Mouse (Mus musculus): ENCODE results near the gene Tomm6. TPM values are rescaled to one million over a fixed set of nuclear protein-coding genes. Genes with fewer than 3 reads are reported as not detected.
"Not testable (repeated sequence)": the region's sequence is repeated elsewhere in the genome, so short reads cannot be mapped to it uniquely, and the experiment has no call there.

Tomm6 gene
- total RNA-seq, 2 experiments from 2014 or later: 121 to 123 TPM

DNA sequence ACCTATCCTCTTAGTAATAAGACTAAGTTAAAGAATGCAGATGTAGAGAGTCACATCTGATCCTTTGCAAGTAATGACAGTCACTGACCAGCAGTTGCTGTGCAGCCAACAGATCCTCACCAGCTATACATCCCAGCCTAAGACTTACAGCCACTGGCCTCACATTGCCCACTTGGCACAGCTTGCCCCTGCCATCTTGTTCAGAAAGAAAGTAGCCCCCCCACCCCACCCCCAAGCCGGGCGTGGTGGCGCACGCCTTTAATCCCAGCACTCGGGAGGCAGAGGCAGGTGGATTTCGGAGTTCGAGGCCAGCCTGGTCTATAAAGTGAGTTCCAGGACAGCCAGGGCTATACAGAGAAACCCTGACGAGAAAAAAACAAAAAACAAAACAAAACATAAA, 33.8 kb downstream of the Tomm6 start:
- DNase-seq (ENCODE audit: low spot score): not testable (repeated sequence)

DNA sequence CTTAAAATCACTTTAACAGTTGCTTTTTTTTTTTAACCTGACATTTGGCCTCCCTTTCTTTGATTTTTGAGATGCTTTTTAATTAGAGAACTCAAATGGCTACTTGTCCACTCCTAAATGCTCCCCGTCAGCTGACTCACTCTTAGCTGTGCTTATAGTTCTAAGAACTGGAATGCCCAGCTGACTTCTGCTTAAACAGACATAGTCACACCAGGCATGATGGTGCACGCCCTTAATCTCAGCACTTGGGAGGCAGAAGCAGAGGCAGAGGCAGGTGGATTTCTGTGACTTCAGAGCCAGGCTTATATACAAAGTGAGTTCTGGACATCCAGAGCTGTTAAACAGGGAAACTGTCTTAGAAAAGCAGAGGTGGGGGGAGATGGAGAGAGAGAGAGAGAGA, 36.2 kb downstream of the Tomm6 start:
- DNase-seq (ENCODE audit: low spot score): no peak

DNA sequence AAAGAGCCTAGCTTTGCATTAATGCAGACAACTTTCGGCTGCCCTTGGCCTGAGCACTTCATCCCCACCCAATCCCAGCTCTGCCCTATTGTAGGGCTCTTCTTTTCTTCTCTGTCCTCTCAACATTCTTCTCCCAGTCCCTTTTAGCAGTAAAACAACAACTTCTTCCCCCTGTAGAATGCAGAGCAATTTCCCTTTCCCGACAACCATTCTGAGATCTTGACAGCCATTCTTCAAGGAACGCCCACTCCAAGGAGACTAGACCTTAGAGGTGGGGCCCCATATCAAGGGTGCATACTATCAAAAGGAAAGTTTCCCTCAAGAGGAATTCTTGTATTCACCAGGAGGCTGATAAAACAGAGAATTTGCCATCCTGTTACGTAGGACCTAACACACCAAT, 39.2 kb downstream of the Tomm6 start:
- DNase-seq (ENCODE audit: low spot score): no peak

DNA sequence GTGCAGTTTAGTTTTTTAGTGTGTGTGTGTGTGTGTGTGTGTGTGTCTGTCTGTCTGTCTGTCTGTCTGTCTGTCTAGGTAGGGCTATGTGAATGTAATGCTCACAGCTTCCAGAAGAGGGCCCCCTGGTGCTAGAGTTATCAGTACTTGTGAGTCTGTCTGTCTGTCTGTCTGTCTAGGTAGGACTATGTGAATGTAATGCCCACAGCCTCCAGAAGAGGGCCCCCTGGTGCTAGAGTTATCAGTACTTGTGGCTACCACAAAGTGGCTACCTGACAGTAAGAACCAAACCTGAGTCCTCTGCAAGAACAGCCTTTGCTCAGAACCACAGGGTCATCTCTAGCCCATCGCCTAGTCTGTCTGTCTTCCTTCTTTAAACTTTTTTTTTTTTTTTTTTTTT, 41.5 kb downstream of the Tomm6 start:
- peak; percentile 64 for DNase-seq (ENCODE audit: low spot score)

DNA sequence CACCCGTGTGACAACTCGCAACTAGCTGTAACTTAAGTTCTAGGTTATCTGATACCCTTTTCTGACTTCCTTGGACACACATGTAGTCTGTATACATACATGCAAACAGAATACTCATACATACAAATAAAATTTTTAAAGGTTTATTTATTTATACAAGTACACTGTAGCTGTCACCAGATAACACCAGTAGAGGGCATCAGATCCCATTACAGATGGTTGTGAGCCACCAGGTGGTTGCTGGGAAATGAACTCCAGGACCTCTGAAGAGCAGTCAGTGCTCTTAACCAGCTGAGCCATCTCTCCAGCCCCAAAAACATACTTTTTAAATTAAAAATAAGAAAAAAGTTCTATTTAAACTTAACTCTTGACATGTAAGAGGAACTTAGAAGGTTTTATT, 45.2 kb downstream of the Tomm6 start:
- DNase-seq (ENCODE audit: low spot score): no peak

Other genes starting within 250 kb of the Tomm6 start
- gene Taf8, start 186.1 kb downstream of the Tomm6 start, total RNA-seq (2021): 10 to 100 TPM in 1 of 2 experiments, 1 to 10 TPM in 1; 9.2 to 12.1 TPM
- gene Ccnd3, start 183.3 kb downstream of the Tomm6 start, total RNA-seq (2021): 10 to 100 TPM; 18.5 to 20.1 TPM
- gene Bysl, start 76.9 kb downstream of the Tomm6 start, total RNA-seq (2021): 10 to 100 TPM; 13.9 to 15.3 TPM
- 10 to 100 TPM; 14.7 to 15.4 TPM for gene Med20, start 76.8 kb downstream of the Tomm6 start, total RNA-seq (2021)
- gene Gm20517, start 76.8 kb downstream of the Tomm6 start, total RNA-seq (2021): 1 to 10 TPM; 1.6 to 2.6 TPM
- 1 to 10 TPM; 3.0 to 3.5 TPM for gene Usp49, start 57.7 kb downstream of the Tomm6 start, total RNA-seq (2021)
- 1 to 10 TPM; 6.8 to 7.2 TPM for gene Frs3, start 644 bp upstream of the Tomm6 start, total RNA-seq (2021)
- gene Gm21981, start 6.1 kb upstream of the Tomm6 start, total RNA-seq (2021): under 1 TPM; 0.28 to 0.59 TPM
- gene Prickle4, start 6.3 kb upstream of the Tomm6 start, total RNA-seq (2021): 1 to 10 TPM; 2.3 to 2.6 TPM
- not detected for gene Pgc, start 38.5 kb upstream of the Tomm6 start, total RNA-seq (2021)
- 100 to 1,000 TPM in 1 of 2 experiments, 10 to 100 TPM in 1; 93.6 to 108 TPM for gene Tfeb, start 48.6 kb upstream of the Tomm6 start, total RNA-seq (2021)
- gene Mdfi, start 146.3 kb upstream of the Tomm6 start, total RNA-seq (2021): under 1 TPM in 1 of 2 experiments, not detected in 1; 0.64 TPM
- 1 to 10 TPM; 7.5 TPM for gene Foxp4, start 236.3 kb upstream of the Tomm6 start, total RNA-seq (2021)

Data from gastrocnemius, adult 18-20 months (tissue).